Mouse (Mus musculus) hindbrain, embryonic 16.5 days (tissue): Measurements from ENCODE around the gene Rhox3a. TPM values are rescaled to one million over a fixed set of nuclear protein-coding genes. Genes with fewer than 3 reads are reported as not detected.
"Not testable (repeated sequence)": the region's sequence is repeated elsewhere in the genome, so short reads cannot be mapped to it uniquely, and the experiment has no call there.

Experiments used
- ATAC-seq: fragments of 200-750 bp; cut with Nextera tagmentation; 2 replicates; pipeline ENCODE4 v1.8.0; 2017; ENCODE audit warnings: moderate TSS enrichment, moderate library complexity
- H3K27ac ChIP-seq: fragments of 300-500 bp; sonication (generic); 2 replicates; pipeline ENCODE4 v1.5.1; 2014; ENCODE audit warnings: low read depth, mild to moderate bottlenecking, control low read depth, low read length, moderate library complexity
- H3K27me3 ChIP-seq: fragments of 300-500 bp; sonication (generic); replicated peaks from 2 replicates; pipeline ENCODE4 v1.6.1; 2014; ENCODE audit warnings: low read length; ENCODE audit not compliant: control insufficient read depth, insufficient read depth
- H3K36me3 ChIP-seq: fragments of 300-500 bp; sonication (generic); 2 replicates; pipeline ENCODE4 v1.6.1; 2014; ENCODE audit warnings: mild to moderate bottlenecking, low read length, moderate library complexity, mixed read lengths; ENCODE audit not compliant: control insufficient read depth, insufficient read depth
- H3K4me1 ChIP-seq: fragments of 300-500 bp; sonication (generic); 2 replicates; pipeline ENCODE4 v1.6.1; 2014; ENCODE audit warnings: low read depth, low read length; ENCODE audit not compliant: control insufficient read depth, insufficient read depth
- H3K4me2 ChIP-seq: fragments of 300-500 bp; sonication (generic); 2 replicates; pipeline ENCODE4 v1.6.1; 2014; ENCODE audit warnings: mild to moderate bottlenecking, low read length, control low read depth, moderate library complexity
- H3K4me3 ChIP-seq: fragments of 300-500 bp; sonication (generic); 2 replicates; pipeline ENCODE4 v1.5.1; 2014; ENCODE audit warnings: mild to moderate bottlenecking, low read length, control low read depth, moderate library complexity
- H3K9ac ChIP-seq: fragments of 300-500 bp; sonication (generic); 2 replicates; pipeline ENCODE4 v1.6.1; 2014; ENCODE audit warnings: low read depth, mild to moderate bottlenecking, control low read depth, low read length, moderate library complexity
- H3K9me3 ChIP-seq: fragments of 300-500 bp; sonication (generic); 2 replicates; pipeline ENCODE4 v1.6.1; 2014; ENCODE audit warnings: mild to moderate bottlenecking, low read length, moderate library complexity; ENCODE audit not compliant: control insufficient read depth
- WGBS: fragments of 180-500 bp; shearing (Covaris S2); extraction: QIAGEN DNeasy Blood & Tissue Kit; methylation state at CpG from one replicate; pipeline ENCODE4 v1.1.7; 2014; 5-methylcytosine and 5-hydroxymethylcytosine counted together
- polyA plus RNA-seq: library from polyadenylated mRNA; unstranded; fragments of >200 nt; fragmentation: Nextera tagmentation; extraction: Ambion mirVana; gene quantifications from 2 replicates; pipeline ENCODE4 v1.2.1, GENCODE M21; 2015

Rhox3a gene
- not detected in 2 replicates for polyA plus RNA-seq

- not testable (repeated sequence) for H3K4me3 ChIP-seq, H3K27me3 ChIP-seq, H3K36me3 ChIP-seq, H3K4me1 ChIP-seq, H3K4me2 ChIP-seq, H3K9ac ChIP-seq, H3K9me3 ChIP-seq, H3K27ac ChIP-seq, ATAC-seq
- 88% methylated on average over 1 of the region's 3 CpGs for WGBS
Measured at GRCm38 (mm10) chrX:37249619-37250018, at the start of gene Rhox3a. Gene Rhox3a (plus strand): TSS chrX:37249919.

GRCm38 (mm10) chrX:37210941-37211340, 38.8 kb upstream of the Rhox3a start, which contains the start of gene Gm9:
Gene Gm9 (minus strand): TSS chrX:37211041.
- Histone ChIP-seq H3K9me3 (0 out of 2 replicates have a peak, but pooled peaks cover 2% of the 10 kb centered on the region), H3K9ac (no peak within 1 kb of the TSS), H3K4me3 (no peak within 1 kb of the TSS), H3K36me3 (no peaks in the 10 kb centered on the region), H3K27me3 (no peaks in the 10 kb centered on the region), H3K4me2 (no peak within 1 kb of the TSS), H3K27ac (no peak within 1 kb of the TSS), H3K4me1 (no peaks in the 10 kb centered on the region)
- 91% methylated on average over 10 of the region's 10 CpGs for WGBS
- no peak for ATAC-seq

GRCm38 (mm10) chrX:37222158-37222557, 27.6 kb upstream of the Rhox3a start, which contains the start of gene Rhox1:
Gene Rhox1 (minus strand): TSS chrX:37222258.
- not testable (repeated sequence) for ATAC-seq, H3K27me3 ChIP-seq, H3K4me1 ChIP-seq, H3K9me3 ChIP-seq, H3K27ac ChIP-seq, H3K9ac ChIP-seq, H3K36me3 ChIP-seq, H3K4me3 ChIP-seq, H3K4me2 ChIP-seq
- WGBS, result 73% methylated on average over 1 of the region's 1 CpGs

- H3K4me3 ChIP-seq, H3K4me2 ChIP-seq, ATAC-seq, H3K9me3 ChIP-seq, H3K4me1 ChIP-seq, H3K27ac ChIP-seq, H3K27me3 ChIP-seq, H3K36me3 ChIP-seq, H3K9ac ChIP-seq: not testable (repeated sequence)
- no CpG with 5 or more reads among the region's 9 CpGs for WGBS
Measured at GRCm38 (mm10) chrX:37244676-37245075, 5.0 kb upstream of the Rhox3a start, which contains the start of gene Rhox2a. Gene Rhox2a (plus strand): TSS chrX:37244976.

GRCm38 (mm10) chrX:37265038-37265437, 15.3 kb downstream of the Rhox3a start, which contains the start of gene Rhox4a:
Gene Rhox4a (plus strand): TSS chrX:37265338.
- WGBS, result 97% methylated on average over 10 of the region's 19 CpGs
- H3K9ac ChIP-seq, H3K9me3 ChIP-seq, H3K4me1 ChIP-seq, H3K27ac ChIP-seq, H3K4me2 ChIP-seq, H3K4me3 ChIP-seq, H3K27me3 ChIP-seq, ATAC-seq, H3K36me3 ChIP-seq: not testable (repeated sequence)

Other genes with a start within 250 kb of the Rhox3a start
- 0.10 and 0.16 TPM in 2 replicates for gene Sowahd, start 201.1 kb upstream of the Rhox3a start, polyA plus RNA-seq
- 227 and 236 TPM in 2 replicates for gene Rpl39, start 164.5 kb upstream of the Rhox3a start, polyA plus RNA-seq
- gene Upf3b, start 139.6 kb upstream of the Rhox3a start, polyA plus RNA-seq, result 24.8 and 27.2 TPM in 2 replicates
- 20.7 and 24.0 TPM in 2 replicates for gene Nkap, start 123.1 kb upstream of the Rhox3a start, polyA plus RNA-seq
- gene Akap14, start 81.1 kb upstream of the Rhox3a start, polyA plus RNA-seq, result 0.28 and 0.36 TPM in 2 replicates
- gene Ndufa1, start 58.8 kb upstream of the Rhox3a start, polyA plus RNA-seq, result 639 and 741 TPM in 2 replicates
- 21.0 and 26.6 TPM in 2 replicates for gene Rnf113a1, start 58.7 kb upstream of the Rhox3a start, polyA plus RNA-seq
- not detected in 2 replicates for gene Gm9, start 38.9 kb upstream of the Rhox3a start, polyA plus RNA-seq
- gene Rhox1, start 27.7 kb upstream of the Rhox3a start, polyA plus RNA-seq, result not detected in 2 replicates
- gene Rhox2a, start 4.9 kb upstream of the Rhox3a start, polyA plus RNA-seq, result not detected in 2 replicates
- not detected in 2 replicates for gene Rhox4a, start 15.4 kb downstream of the Rhox3a start, polyA plus RNA-seq
- gene Rhox3a2, start 130.1 kb downstream of the Rhox3a start, polyA plus RNA-seq, result not detected in 2 replicates
- gene Rhox4a2, start 140.9 kb downstream of the Rhox3a start, polyA plus RNA-seq, result not detected in 2 replicates
- not detected in 2 replicates for gene Rhox2b, start 162.1 kb downstream of the Rhox3a start, polyA plus RNA-seq
- not detected in 2 replicates for gene Rhox4b, start 182.6 kb downstream of the Rhox3a start, polyA plus RNA-seq
- gene Rhox2c, start 203.8 kb downstream of the Rhox3a start, polyA plus RNA-seq, result not detected in 2 replicates
- not detected in 2 replicates for gene Rhox3c, start 208.7 kb downstream of the Rhox3a start, polyA plus RNA-seq
- not detected in 2 replicates for gene Rhox4c, start 230.4 kb downstream of the Rhox3a start, polyA plus RNA-seq
- not detected in 2 replicates for gene Rhox2d, start 243.5 kb downstream of the Rhox3a start, polyA plus RNA-seq